Mouse (Mus musculus) urinary bladder, postnatal 25 days (tissue): ENCODE data around the gene Ppm1b.
"Not testable (repeated sequence)": the region's sequence is repeated elsewhere in the genome, so short reads cannot be mapped to it uniquely, and the experiment has no call there.

Experiments used
- DNase-seq: peaks from one replicate; pipeline ENCODE4 v3.0.0; 2022; ENCODE audit warnings: low spot score

Gene Ppm1b

DNA sequence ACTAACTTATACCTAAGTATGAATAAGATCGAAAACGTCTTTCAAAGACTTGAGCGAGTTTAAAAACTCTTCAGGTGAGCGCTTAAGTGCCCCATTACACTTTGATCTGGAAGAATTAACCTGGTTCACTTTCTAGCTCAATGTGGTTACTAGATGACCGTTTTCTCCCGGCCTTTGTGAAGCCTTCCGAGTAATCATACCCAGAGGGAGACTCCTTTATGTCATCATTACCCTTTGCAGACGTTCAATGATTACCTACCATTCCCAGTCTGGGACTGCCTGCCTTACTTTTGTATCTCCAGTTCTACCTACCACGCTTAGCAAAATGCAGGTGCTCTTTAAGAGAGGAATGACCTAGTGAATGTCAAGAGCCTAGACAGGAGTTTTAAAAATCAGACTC lies at the start of gene Ppm1b:
Gene Ppm1b, plus strand, starts transcription at position 301 of the 400 bp plus-strand sequence.
- no peak for DNase-seq

DNA sequence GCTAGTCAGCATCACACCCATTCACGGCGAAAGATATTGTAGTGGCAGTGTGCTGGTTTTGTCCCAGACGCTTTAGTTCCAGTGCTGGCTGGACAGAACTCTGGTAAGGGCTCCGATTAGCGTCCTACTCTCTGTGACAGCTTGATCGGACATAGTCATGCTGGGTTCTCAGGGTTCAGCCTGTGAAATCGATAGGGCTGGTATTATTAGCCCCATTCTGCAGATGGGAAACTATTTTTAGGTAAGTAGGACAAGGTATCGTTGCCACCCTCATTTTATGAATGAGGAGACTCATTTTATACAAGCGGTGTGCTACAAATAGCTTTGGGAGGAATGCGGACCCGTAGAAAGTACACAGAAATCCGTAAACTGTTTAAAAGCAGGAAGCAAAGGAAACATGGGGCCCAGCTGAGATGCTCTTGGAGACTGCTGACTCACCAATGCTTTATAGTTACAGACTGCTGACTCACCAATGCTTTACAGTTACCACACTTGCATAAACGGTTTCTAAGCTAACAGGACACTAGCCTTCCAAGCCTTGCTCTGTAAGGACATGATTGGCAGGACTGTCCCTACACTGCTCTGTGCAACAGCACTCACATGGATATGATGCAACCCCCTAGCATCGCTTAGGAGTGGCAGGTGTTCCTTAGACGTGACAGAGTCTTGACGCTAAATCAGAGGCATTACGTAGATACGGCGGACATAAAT lies 34.7 kb upstream of the Ppm1b start:
- DNase-seq, result no peak

DNA sequence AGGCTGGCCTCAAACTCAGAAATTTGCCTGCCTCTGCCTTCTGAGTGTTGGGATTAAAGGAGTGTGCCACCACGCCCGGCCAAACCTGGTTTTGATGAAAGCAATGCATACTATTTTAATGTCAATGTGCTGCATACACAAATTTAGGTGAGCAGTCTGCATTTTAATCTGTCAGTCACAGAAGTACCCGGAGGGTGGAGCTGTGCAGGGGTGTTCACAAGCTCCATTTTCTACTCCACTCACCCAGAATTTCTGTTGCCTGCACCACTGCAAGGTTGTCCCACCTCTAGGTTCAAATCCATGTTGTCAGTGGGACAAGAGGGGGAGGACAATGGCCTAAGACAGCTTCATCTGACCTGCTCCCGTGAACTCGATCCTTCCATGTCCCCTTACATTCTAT lies 31.8 kb upstream of the Ppm1b start:
- DNase-seq, result no peak

DNA sequence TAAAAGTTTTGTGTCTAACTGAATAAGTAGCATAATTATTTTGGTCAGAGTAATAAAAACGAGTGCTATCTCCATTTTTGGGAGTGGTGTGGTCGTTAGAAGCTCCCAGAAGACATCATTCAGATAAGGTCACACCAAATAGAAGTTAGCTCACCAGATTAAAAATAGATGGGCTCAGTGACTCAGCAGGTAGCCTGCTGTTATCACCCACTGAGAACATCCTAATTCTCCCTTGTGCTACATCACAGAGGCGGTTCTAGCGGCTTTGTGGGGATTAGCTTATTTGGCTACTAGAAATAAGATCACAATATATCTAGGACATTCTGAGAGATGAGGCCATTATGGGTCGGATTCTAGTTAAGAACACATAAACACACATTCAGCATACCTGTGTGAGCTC lies 30.3 kb upstream of the Ppm1b start:
- DNase-seq, result no peak

DNA sequence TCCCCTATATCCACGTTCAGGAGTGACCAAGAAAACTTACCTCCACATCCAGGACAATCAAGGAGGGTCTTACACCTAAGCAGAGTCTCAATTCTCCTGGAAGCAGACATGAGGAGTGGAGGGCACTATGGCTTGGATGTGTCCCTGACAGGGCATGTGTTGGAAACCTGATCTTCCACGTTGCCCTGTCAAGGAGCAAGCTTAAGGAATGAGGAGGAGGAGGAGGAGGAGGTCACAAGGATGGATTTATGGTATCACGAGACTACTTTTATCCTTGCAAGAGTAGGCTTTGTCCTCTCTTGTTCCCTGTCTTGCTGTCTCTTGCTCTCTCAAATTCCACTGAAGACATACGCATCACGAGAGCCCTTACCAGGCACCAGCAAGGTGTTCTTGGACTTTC lies 29.0 kb upstream of the Ppm1b start:
- DNase-seq, result no peak

DNA sequence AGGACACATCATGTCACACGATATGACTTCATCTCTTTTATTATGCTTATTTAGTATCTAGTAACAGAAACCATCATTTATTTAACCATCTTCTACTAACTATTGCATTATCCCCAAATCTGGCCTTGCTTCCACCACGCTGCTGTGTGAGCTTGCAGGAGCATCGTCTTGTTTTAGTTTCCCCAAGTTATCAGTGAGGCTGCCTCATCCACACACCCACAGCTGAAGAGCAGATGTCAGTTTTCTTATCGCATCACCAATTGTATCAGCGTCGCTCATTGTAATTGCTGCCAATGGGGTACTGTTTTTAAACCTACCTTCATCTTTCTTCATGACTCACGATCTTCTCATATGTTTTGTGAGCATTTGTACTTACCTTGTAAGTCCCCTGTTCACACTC lies 23.6 kb upstream of the Ppm1b start:
- DNase-seq, result no peak

DNA sequence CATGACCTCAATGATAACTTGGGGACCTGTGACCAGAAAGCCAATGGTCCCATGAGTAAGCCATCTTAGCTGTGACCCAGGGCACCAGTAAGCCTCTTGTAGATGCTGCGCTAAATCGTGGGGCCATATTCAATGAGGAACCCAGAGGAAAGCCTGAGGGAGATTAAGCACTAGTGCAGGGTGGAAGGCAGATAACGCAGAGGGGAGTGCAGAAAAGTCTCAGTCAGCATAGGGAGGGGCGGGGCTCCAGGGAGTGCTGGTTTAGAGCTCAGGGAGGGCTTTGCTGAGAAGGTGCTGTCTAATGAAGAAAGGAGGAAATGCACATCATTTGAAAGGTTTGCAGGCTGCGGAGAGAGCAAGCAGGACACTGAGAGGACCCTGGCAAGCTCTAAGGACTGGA lies 22.6 kb upstream of the Ppm1b start:
- DNase-seq, result no peak

DNA sequence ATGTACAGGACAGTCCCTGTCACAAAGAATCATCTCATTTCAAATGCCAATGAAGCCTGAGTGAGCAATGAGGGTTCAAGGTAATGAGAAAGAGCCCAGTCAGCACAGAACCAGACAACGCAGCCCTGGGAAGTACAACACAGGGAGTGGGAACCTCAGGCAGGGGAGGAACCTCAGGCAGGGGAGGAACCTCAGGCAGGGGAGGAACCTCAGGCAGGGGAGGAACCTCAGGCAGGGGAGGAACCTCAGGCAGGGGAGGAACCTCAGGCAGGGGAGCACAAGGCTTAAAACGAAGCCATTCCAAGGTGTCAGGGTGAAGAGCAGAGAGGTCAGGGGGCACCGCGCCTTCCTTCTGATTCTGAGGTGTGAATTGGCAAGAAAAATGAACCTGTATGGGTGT lies 20.9 kb upstream of the Ppm1b start:
- not testable (repeated sequence) for DNase-seq

DNA sequence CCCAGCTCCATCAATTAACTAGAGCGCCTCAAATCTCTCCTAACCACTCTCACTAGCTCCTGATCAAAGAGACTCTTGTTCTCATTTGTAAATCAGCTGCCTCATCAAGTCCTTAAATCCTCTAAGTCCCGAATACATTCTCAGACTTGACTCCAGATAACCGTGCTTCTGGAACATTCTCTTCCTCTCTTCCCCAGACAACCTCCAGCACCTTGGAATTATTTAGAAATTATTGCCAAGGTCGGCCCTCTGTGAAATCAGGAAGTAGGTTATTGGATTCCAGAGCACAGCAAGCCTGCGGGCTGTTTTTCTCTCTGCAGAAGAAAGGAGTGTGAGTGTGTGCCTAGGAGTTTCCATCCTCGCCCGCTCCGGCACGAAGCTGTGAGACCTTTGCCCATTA lies 20.2 kb upstream of the Ppm1b start:
- DNase-seq, result no peak

DNA sequence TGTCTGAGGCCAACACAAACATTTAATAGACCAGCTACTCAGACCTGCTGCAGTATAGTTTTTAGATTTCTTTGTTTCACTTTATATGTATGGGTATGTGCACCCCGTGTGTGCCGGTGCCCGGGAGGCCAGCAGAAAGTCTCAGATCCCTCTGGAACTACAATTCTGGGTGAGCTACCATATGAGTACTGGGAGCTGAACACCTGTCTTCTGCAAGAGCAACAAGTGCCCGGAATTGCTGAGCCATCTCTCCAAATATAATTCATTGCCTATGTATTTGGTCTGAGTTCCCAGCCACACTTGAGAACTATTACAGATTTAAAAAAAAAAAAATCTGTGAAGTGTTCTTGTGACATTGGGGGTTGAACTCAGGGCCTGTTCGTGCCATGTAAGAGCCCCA lies 19.7 kb upstream of the Ppm1b start:
- no peak for DNase-seq

DNA sequence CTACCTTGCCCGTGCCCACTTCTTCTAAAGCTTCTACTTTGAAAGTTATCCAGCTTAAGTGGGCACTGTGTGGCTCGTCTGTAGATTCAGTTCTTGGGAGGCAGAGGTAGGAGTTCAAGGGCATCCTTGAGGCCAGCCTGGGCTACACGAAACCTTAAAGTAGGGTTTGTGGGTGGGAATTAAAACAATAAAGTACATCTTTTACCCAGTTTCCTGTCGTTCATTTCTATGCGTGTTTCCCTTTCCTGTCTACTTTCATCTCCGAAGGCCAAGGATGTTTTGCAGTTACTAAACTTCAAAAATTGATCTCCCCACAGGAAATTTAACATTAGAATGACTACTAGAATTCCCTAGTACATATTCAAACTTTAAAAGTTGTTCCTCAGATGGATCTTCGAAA lies 19.3 kb upstream of the Ppm1b start:
- no peak for DNase-seq

DNA sequence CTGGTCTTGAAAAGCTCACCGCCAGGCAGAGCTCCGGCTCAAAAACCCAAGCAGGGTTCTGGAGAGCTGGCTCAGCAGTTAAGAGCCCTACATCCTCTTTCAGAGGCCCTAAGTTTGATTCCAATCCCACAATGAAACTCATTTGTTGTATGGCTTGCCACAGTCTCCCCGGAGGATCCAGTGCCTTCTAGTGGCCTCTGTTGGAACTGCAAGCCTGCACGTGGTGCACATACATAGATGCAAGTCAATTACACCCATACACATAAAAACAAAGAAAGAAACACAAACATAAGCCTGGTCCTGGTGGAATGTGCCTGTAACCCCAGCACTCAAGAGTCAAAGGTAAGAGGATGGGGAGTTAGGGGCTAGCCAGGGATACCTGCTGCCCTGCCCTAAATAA lies 18.3 kb upstream of the Ppm1b start:
- no peak for DNase-seq

DNA sequence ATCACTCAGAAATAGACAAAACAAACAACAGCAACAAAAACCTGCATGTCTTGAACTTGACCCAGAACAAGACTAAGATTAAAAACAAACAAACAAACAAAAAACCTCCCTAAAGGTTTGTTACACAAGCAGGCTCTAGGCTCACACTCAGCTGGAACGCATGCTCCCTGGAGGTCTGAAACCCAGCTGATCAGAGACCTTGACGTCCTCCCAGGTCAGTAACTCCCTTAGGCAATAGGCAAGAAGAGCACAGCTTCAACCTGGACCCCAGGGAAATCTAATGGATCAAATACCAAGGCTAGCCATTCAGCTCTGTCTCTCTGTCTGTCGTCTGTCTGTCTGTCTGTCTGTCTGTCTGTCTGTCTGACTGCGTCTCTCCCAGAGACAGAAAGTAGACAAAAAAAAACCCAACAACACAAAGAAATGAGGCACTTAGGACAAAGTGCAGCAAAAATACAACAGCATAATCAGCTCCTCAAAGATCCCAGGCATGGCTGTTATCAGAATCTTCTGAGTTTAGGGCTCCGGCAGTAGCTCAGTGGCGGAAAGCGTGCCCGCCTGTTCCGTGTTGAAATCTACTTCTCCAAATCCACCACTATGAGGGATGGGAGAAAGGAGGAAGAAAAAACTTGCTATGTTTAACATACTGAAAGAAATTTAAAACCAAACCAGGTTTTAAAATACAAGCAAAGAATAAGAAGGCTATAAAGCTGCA lies 16.4 kb upstream of the Ppm1b start:
- DNase-seq, result no peak

DNA sequence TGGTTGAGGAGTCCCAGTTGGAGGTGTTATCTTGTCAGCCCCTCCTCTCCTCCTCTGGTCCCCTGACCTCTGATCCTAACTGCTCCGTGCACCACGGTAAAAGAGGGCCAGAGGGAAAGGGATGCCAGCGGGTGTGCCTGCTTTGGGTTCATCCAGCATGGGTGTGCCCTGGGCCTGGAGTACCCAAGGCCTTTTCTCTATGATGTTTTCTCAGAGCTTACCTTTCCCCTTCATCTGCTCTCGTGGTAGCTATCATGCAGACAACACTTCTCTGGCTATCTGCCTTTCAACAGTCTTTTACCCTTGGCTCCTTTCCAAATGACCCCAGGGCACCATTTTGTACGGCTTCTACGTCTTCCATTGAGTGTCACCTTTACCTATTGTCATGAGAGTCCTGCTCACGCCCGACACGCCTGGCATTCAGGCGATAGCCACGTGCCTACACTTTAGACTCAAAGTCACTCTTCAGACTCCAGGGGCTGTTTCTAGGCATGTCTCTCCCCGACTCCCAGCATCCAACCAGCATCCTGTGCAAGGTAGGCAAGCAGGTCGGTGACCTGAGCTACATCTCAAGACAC lies 15.2 kb upstream of the Ppm1b start:
- DNase-seq, result no peak

DNA sequence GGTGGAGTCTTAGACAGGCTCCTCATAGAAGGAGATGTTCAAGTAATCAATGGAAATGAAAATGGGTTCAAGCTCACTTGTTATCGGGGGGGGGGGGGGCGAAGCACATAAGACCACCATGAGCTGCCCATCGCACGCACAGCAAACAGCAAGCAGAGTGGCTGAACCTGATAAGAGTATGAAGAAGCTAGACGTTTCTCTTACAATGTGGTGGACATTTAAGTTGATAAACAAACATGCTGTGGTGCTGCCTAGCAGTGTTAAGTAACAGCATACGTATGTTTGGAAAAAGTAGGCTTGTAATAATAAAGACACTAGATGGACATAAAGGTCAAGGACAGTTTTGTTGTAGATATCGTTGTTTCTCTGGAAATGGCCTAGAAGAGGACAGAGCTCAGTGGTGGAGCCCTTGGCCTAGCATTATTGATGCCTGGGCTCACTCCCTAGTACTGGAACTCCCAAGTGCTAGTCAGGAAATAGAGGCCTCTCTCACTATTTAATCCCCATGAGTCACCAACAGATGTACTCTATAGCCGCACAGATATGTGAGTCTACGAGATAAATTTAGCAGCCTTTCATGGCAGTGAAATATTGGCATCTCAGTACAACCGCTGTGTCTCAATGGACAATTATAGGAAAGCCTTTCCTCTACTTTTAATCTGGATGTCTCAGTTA lies 14.0 kb upstream of the Ppm1b start:
- DNase-seq, result no peak

DNA sequence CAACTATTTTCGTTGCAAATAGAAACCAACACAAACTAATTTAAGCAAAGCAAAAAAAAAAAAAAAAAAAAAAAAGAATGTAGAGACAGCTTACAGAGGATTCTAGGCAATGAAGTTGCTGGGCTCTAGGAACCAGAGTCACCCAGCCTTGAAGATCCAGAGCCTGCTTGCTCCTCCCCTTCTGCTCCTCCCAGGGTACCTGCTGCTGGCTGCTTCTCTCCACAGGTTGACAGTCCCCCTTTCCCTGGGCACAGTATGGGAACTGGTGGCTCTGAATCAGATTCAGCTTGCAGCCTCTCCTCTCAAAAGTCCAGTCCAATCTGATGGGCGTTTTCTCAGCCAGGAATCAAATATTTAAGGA lies 13.5 kb upstream of the Ppm1b start:
- no peak for DNase-seq

DNA sequence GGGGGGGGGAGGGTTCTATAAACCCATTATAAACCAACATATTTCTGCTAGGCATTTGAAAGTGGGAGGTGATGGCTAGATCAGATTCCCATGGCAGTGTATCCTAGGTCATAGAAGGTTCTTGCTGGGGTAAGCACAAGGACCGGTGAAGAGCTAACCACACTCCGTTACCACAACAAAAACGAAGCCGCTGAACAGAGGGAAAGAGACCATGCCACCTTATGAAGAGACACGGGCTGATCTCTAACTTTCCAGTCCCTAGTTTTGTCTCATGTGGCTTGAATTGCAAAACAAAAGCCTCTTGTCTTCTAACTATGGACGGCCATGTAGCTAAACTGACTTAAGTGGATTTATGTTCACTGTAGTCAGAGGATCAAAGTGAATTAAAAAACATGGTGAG lies 12.2 kb upstream of the Ppm1b start:
- DNase-seq, result no peak

DNA sequence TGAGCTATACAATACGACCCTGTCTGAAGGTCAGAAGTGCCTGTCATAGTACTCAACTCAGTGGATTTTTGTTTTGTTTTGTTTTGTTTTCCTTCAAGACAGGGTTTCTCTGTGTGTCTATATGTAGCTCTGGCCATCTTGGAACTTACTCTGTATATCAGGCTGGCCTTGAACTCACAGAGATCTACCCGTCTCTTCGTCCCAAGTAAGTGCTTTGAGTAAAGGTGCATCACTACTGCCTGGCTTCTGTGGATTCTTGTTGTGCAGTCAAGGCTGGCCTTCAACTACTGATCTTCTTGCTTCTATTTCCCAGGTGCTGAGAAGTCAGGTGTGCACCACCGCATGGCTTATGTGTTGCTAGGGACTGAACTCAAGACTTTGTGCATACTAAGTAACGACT lies 4.0 kb upstream of the Ppm1b start:
- no peak for DNase-seq

DNA sequence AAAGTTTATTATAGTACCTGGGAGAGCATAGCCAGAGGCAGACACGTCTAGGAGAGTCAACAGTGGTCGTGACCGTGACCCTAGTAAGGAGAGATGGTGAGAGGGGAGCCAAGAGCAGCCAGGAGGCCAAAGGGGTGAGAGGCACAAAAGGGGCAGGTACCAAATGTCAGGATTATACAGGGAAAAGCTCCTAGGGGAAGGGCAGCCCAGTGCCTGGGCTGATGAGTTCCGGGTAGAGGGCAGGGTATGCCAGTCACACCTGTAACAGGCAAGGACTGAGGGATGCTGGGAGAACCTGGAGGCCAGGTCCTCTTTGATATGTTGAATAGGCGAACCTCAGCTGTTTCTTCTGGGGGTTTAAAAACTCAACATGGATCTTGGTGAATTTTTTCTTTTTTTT lies 2.8 kb upstream of the Ppm1b start:
- no peak for DNase-seq

DNA sequence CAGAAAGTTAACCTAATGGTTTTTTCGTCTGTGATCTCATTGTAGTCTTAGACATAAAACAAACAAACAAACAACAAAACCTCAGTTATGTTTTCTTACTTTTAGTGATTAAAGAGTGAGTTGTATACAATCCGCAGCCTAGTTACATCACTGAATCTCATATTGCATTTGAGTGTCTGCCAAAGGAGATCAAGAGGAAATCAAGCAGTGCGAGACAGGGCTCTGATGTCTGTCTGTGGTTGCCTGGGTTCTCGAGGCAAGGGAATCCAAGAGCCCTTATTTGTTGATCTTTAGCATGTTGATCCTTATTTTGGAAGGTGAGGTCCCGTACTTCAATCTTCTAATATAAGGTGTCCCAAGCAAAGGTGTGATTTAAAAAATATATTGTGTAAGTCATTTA lies 1.7 kb upstream of the Ppm1b start:
- no peak for DNase-seq

DNA sequence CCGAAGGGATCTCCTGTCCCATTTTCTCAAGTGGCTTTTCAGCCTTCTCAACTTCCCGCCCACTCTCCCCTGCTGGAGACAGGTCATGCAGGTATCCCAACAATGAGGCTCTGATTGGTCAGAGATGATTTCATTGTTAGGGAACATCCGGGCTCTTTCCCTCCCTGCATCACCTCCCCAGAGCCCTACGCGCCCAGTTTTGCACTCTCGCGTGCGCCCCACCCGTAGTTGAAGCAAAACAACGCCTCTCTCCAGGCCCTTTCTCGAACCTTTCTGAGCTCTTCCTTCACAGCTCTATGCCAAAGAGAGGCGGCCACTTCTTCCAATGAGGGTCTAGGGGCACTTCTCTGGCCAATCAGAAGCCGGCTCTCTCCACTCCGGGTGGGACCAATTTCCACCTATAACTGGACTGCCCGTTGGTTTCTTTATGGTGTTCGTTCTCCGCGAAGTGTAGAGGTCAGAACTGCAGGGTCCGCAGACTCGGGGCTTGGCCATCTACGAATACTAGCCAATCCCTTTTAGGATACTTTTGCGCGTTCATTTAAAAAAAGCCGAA lies 468 bp downstream of the Ppm1b start:
- DNase-seq, result peak; percentile 61

DNA sequence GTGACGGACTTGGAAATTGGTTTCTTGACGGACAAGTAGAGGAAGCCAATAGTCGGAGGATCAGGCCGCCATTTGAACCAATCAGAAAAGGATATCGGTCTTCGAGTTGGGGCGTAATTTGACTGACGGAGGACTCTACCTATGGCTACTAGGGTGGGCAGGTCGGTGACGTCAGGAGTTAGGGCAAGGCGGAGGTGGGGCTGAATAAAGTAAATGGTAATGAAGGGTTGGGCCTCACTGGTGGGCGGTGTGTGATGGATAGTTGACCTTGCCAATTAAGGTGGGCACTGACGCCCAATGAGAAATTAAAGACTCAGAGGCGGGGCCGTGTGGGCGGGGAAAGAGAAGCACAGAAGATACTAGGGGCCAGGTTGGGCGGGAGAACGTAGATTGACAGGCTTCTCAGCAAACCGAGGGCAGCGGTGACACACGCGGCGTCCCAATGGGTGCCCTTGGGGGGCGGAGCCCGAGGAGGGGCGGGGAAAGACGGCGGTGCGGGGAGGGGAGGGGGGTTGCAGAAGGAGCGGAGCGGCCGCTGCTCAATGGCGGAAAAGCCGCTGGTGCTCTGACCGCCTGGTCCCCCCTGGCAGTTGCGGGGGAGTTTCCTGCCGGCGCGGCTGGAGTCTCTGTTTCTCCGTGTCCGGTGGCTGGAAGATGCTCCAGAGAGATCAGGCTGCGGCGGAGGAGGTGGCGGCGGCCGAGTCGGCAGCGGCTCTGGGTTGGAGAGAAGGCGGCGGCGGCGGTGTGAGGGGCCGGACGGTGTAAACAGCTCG lies 1.1 kb downstream of the Ppm1b start:
- DNase-seq, result peak; percentile 98
